15 mouse cellular contexts compared by ENCODE assay signal in genomic region chr2:152089581-152089980, GRCm38 (mm10). TPM values are rescaled to one million over a fixed set of nuclear protein-coding genes. Genes with fewer than 3 reads are reported as not detected.
DNase-seq lines count a peak whose midpoint lies in the region; ATAC-seq lines count a peak whose summit lies in the region.
"Had no signal": no experiment of that assay in that cellular context is flagged by ENCODE, and none has a peak within 500 bp of the region (broad histone marks: within the 10 kb centered on the region; RNA-seq: fewer than 3 reads in every experiment).

No protein-coding gene starts in this region.

- peaks cover 87% of the 10 kb centered on the region for H3K4me1 ChIP-seq in hindbrain, embryonic 12.5 days
- peaks cover 35% of the 10 kb centered on the region for H3K4me1 ChIP-seq in hindbrain, embryonic 16.5 days (ENCODE audit: control insufficient read depth, insufficient read depth, low read depth, low read length)
- H3K4me1 ChIP-seq in neural tube, embryonic 11.5 days (ENCODE audit: control insufficient read depth, insufficient read depth, low read length): peaks cover 17% of the 10 kb centered on the region
- peaks cover 84% of the 10 kb centered on the region for H3K4me1 ChIP-seq in neural tube, embryonic 15.5 days

- peaks cover 31% of the 10 kb centered on the region for H3K36me3 ChIP-seq in hindbrain, embryonic 12.5 days
- no peaks in the 10 kb centered on the region for H3K36me3 ChIP-seq in hindbrain, embryonic 16.5 days (ENCODE audit: control insufficient read depth, insufficient read depth, low read length)
- H3K36me3 ChIP-seq in neural tube, embryonic 11.5 days (ENCODE audit: control insufficient read depth, insufficient read depth, low read length): no peaks in the 10 kb centered on the region; the same call in 1 of the 2 replicates
- peaks cover 3% of the 10 kb centered on the region; the same call in 1 of the 2 replicates for H3K36me3 ChIP-seq in neural tube, embryonic 15.5 days
- H3K36me3 ChIP-seq: embryonic facial prominence, embryonic 10.5 days; heart, embryonic 13.5 days had no signal

- WGBS in hindbrain, embryonic 12.5 days: 80% methylated on average over 5 of the region's 5 CpGs
- whole genome bisulfite sequencing in hindbrain, embryonic 16.5 days: 87% methylated on average over 5 of the region's 5 CpGs
- WGBS in neural tube, embryonic 11.5 days: 85% methylated on average over 5 of the region's 5 CpGs
- 81% methylated on average over 5 of the region's 5 CpGs for WGBS in neural tube, embryonic 15.5 days

- ATAC-seq in hindbrain, embryonic 12.5 days (ENCODE audit: low FRiP score): no peak
- no peak for ATAC-seq in hindbrain, embryonic 16.5 days
- ATAC-seq in neural tube, embryonic 11.5 days (ENCODE audit: insufficient read depth, low FRiP score, low TSS enrichment): no peak
- no peak for ATAC-seq in neural tube, embryonic 15.5 days (ENCODE audit: low FRiP score)
- ATAC-seq: activated CD4-positive, CD25-positive, alpha-beta regulatory T cell, adult 4 months; forebrain, embryonic 13.5 days; forebrain, postnatal 0 days; intestine, embryonic 16.5 days; Patski had no signal

- H3K27ac ChIP-seq in hindbrain, embryonic 12.5 days: 0 out of 2 replicates have a peak overlapping the region, but pooled peaks have one; percentile 0
- H3K27ac ChIP-seq in hindbrain, embryonic 16.5 days (ENCODE audit: low read depth, low read length): no peak overlapping the region
- H3K27ac ChIP-seq in neural tube, embryonic 11.5 days (ENCODE audit: low read depth, low read length): peak overlapping the region; percentile 35; the same call in 1 of the 2 replicates
- H3K27ac ChIP-seq in neural tube, embryonic 15.5 days (replicated peaks): no peak overlapping the region
- H3K27ac ChIP-seq: embryonic facial prominence, embryonic 10.5 days; forebrain, embryonic 13.5 days; heart, adult 2 months; heart, embryonic 13.5 days had no signal

- H3K9ac ChIP-seq in hindbrain, embryonic 12.5 days: no peak overlapping the region
- no peak overlapping the region for H3K9ac ChIP-seq in hindbrain, embryonic 16.5 days (ENCODE audit: low read depth, low read length)
- no peak overlapping the region for H3K9ac ChIP-seq in neural tube, embryonic 11.5 days (ENCODE audit: low read length)
- H3K9ac ChIP-seq in neural tube, embryonic 15.5 days (replicated peaks): no peak overlapping the region
- H3K9ac ChIP-seq: forebrain, embryonic 13.5 days; forebrain, postnatal 0 days; heart, embryonic 13.5 days had no signal

- H3K4me3 ChIP-seq in hindbrain, embryonic 12.5 days: no peak overlapping the region
- no peak overlapping the region for H3K4me3 ChIP-seq in hindbrain, embryonic 16.5 days (ENCODE audit: low read length)
- H3K4me3 ChIP-seq in neural tube, embryonic 11.5 days (ENCODE audit: low read depth, low read length): no peak overlapping the region
- no peak overlapping the region for H3K4me3 ChIP-seq in neural tube, embryonic 15.5 days (replicated peaks)
- H3K4me3 ChIP-seq: embryonic facial prominence, embryonic 10.5 days; forebrain, embryonic 13.5 days; heart, adult 2 months; heart, embryonic 13.5 days had no signal

- H3K4me2 ChIP-seq in hindbrain, embryonic 12.5 days (replicated peaks): 0 out of 2 replicates have a peak overlapping the region, but pooled peaks have one; percentile 9
- H3K4me2 ChIP-seq in hindbrain, embryonic 16.5 days (ENCODE audit: low read length): no peak overlapping the region
- H3K4me2 ChIP-seq in neural tube, embryonic 11.5 days (ENCODE audit: low read depth): no peak overlapping the region
- H3K4me2 ChIP-seq in neural tube, embryonic 15.5 days: no peak overlapping the region
- H3K4me2 ChIP-seq: forebrain, embryonic 13.5 days; heart, embryonic 13.5 days had no signal

- H3K9me3 ChIP-seq in hindbrain, embryonic 12.5 days (replicated peaks): no peaks in the 10 kb centered on the region
- H3K9me3 ChIP-seq in hindbrain, embryonic 16.5 days (ENCODE audit: control insufficient read depth, low read length): no peaks in the 10 kb centered on the region
- no peaks in the 10 kb centered on the region for H3K9me3 ChIP-seq in neural tube, embryonic 11.5 days (ENCODE audit: control insufficient read depth, low read length)
- no peaks in the 10 kb centered on the region for H3K9me3 ChIP-seq in neural tube, embryonic 15.5 days (replicated peaks)
- H3K9me3 ChIP-seq: embryonic facial prominence, embryonic 10.5 days; forebrain, embryonic 13.5 days; heart, embryonic 13.5 days had no signal

- peaks cover 30% of the 10 kb centered on the region for H3K27me3 ChIP-seq in hindbrain, embryonic 12.5 days
- peaks cover 8% of the 10 kb centered on the region for H3K27me3 ChIP-seq in hindbrain, embryonic 16.5 days (replicated peaks; ENCODE audit: control insufficient read depth, insufficient read depth, low read length)
- peaks cover 21% of the 10 kb centered on the region for H3K27me3 ChIP-seq in neural tube, embryonic 11.5 days (ENCODE audit: control insufficient read depth, insufficient read depth, low read length)
- H3K27me3 ChIP-seq in neural tube, embryonic 15.5 days (replicated peaks): peaks cover 12% of the 10 kb centered on the region

- DNase-seq in cerebellum, postnatal 14 days: peak; percentile 54 to 63
- DNase-seq in cerebellum, adult 8-10 months: no peak
- no peak for DNase-seq in neural tube, embryonic 11.5 days (ENCODE audit: low spot score)

RNA-seq across cellular contexts. Expression of gene Scrt2, which starts 8.3 kb away (rescaled TPM):
- polyA plus RNA-seq in hindbrain, embryonic 12.5 days (2016; fragmentation: Nextera tagmentation; extraction: Ambion mirVana): 26.8 and 28.3 TPM in 2 replicates
- polyA plus RNA-seq in hindbrain, embryonic 16.5 days (2015; fragmentation: Nextera tagmentation; extraction: Ambion mirVana): 7.6 and 8.0 TPM in 2 replicates
- 23.0 and 25.1 TPM in 2 replicates for polyA plus RNA-seq in neural tube, embryonic 11.5 days (2014; fragmentation: Nextera tagmentation; extraction: Ambion mirVana)
- polyA plus RNA-seq in neural tube, embryonic 15.5 days (2015; fragmentation: Nextera tagmentation; extraction: Ambion mirVana): 7.5 and 9.2 TPM in 2 replicates
- polyA plus RNA-seq: activated CD4-positive, CD25-positive, alpha-beta regulatory T cell, adult 4 months; heart, adult 2 months; heart, embryonic 13.5 days; heart, postnatal 0 days; intestine, embryonic 16.5 days; Patski had no signal

RNA-seq across cellular contexts. Expression of gene Srxn1, which starts 15.7 kb away (rescaled TPM):
- polyA plus RNA-seq in hindbrain, embryonic 12.5 days (2016; fragmentation: Nextera tagmentation; extraction: Ambion mirVana): 13.8 and 15.3 TPM in 2 replicates
- 28.6 and 32.1 TPM in 2 replicates for polyA plus RNA-seq in hindbrain, embryonic 16.5 days (2015; fragmentation: Nextera tagmentation; extraction: Ambion mirVana)
- 17.5 and 18.8 TPM in 2 replicates for polyA plus RNA-seq in neural tube, embryonic 11.5 days (2014; fragmentation: Nextera tagmentation; extraction: Ambion mirVana)
- 25.8 and 27.7 TPM in 2 replicates for polyA plus RNA-seq in neural tube, embryonic 15.5 days (2015; fragmentation: Nextera tagmentation; extraction: Ambion mirVana)

RNA-seq across cellular contexts. Expression of gene Tcf15, which starts 53.8 kb away (rescaled TPM):
- polyA plus RNA-seq in hindbrain, embryonic 12.5 days (2016; fragmentation: Nextera tagmentation; extraction: Ambion mirVana): 8.8 and 9.9 TPM in 2 replicates
- polyA plus RNA-seq in hindbrain, embryonic 16.5 days (2015; fragmentation: Nextera tagmentation; extraction: Ambion mirVana): 1.3 TPM in 2 replicates
- polyA plus RNA-seq in neural tube, embryonic 11.5 days (2014; fragmentation: Nextera tagmentation; extraction: Ambion mirVana): 40.9 and 41.0 TPM in 2 replicates
- polyA plus RNA-seq in neural tube, embryonic 15.5 days (2015; fragmentation: Nextera tagmentation; extraction: Ambion mirVana): 2.1 and 4.0 TPM in 2 replicates
- polyA plus RNA-seq: activated CD4-positive, CD25-positive, alpha-beta regulatory T cell, adult 4 months; Patski had no signal

Comparison
In these comparisons a context has a peak if more than half of its experiments do, and no peak if none do; other contexts are left out.
1. DNase-seq: peak in cerebellum, postnatal 14 days (2 of 2); none in cerebellum, adult 8-10 months (single experiment) and neural tube, embryonic 11.5 days (single experiment).
2. H3K27ac ChIP-seq: peak in hindbrain, embryonic 12.5 days (single experiment) and neural tube, embryonic 11.5 days (single experiment); none in hindbrain, embryonic 16.5 days (single experiment) and neural tube, embryonic 15.5 days (single experiment).